Mouse (Mus musculus) hindbrain, embryonic 15.5 days (tissue): Measurements from ENCODE around the gene Shc4. TPM values are rescaled to one million over a fixed set of nuclear protein-coding genes. Genes with fewer than 3 reads are reported as not detected.

Experiments
- ATAC-seq: fragments of 200-750 bp; cut with Nextera tagmentation; 2 replicates; pipeline ENCODE4 v1.8.0; 2017; ENCODE audit warnings: low read depth, moderate number of reproducible peaks, moderate TSS enrichment; ENCODE audit not compliant: low FRiP score
- H3K27ac ChIP-seq: fragments of 300-500 bp; sonication (generic); replicated peaks from 2 replicates; pipeline ENCODE4 v1.5.1; 2015; ENCODE audit warnings: mild to moderate bottlenecking, inconsistent platforms
- H3K27me3 ChIP-seq: fragments of 300-500 bp; sonication (generic); 2 replicates; pipeline ENCODE4 v1.6.1; 2015; ENCODE audit warnings: control low read depth, inconsistent platforms
- H3K36me3 ChIP-seq: fragments of 300-500 bp; sonication (generic); 2 replicates; pipeline ENCODE4 v1.6.1; 2015; ENCODE audit warnings: control low read depth, inconsistent platforms
- H3K4me1 ChIP-seq: fragments of 300-500 bp; sonication (generic); replicated peaks from 2 replicates; pipeline ENCODE4 v1.6.1; 2015; ENCODE audit warnings: control low read depth, inconsistent platforms
- H3K4me2 ChIP-seq: fragments of 300-500 bp; sonication (generic); 2 replicates; pipeline ENCODE4 v1.6.1; 2015; ENCODE audit warnings: moderate library complexity, mild to moderate bottlenecking, inconsistent platforms
- H3K4me3 ChIP-seq: fragments of 300-500 bp; sonication (generic); 2 replicates; pipeline ENCODE4 v1.5.1; 2015; ENCODE audit warnings: mild to moderate bottlenecking, inconsistent platforms
- H3K9ac ChIP-seq: fragments of 300-500 bp; sonication (generic); 2 replicates; pipeline ENCODE4 v1.6.1; 2015; ENCODE audit warnings: inconsistent platforms
- H3K9me3 ChIP-seq: fragments of 300-500 bp; sonication (generic); 2 replicates; pipeline ENCODE4 v1.6.1; 2016; ENCODE audit warnings: control low read depth, inconsistent platforms
- whole genome bisulfite sequencing: fragments of 180-500 bp; shearing (Covaris S2); methylation state at CpG from one replicate; pipeline ENCODE4 v1.1.7; 2015; 5-methylcytosine and 5-hydroxymethylcytosine counted together
- polyA plus RNA-seq: library from polyadenylated mRNA; unstranded; fragments of >200 nt; fragmentation: Nextera tagmentation; extraction: Ambion mirVana; gene quantifications from 2 replicates; pipeline ENCODE4 v1.2.1, GENCODE M21; 2015

Shc4 gene
- polyA plus RNA-seq, 1 experiment from 2014 or later: 4.4 TPM

- Histone ChIP-seq H3K4me1 (peaks cover 10% of the 10 kb centered on the region), H3K9ac (peak overlapping the region; percentile 8; the same call in 1 of the 2 replicates), H3K4me3 (peak overlapping the region; percentile 21), H3K36me3 (no peaks in the 10 kb centered on the region), H3K4me2 (peak overlapping the region; percentile 51), H3K9me3 (no peaks in the 10 kb centered on the region), H3K27ac (0 out of 2 replicates have a peak overlapping the region, but pooled peaks have one; percentile 35), H3K27me3 (no peaks in the 10 kb centered on the region)
- peak; percentile 49 for ATAC-seq
- WGBS: 45% methylated on average over 20 of the region's 20 CpGs
Measured at GRCm38 (mm10) chr2:125660537-125661130, 63.3 kb downstream of the Shc4 start.

- H3K9me3 ChIP-seq: no peaks in the 10 kb centered on the region
- peak overlapping the region; percentile 21 for H3K4me3 ChIP-seq
- H3K27ac ChIP-seq: 0 out of 2 replicates have a peak overlapping the region, but pooled peaks have one; percentile 35
- peaks cover 10% of the 10 kb centered on the region for H3K4me1 ChIP-seq
- WGBS: 15% methylated on average over 10 of the region's 10 CpGs
- H3K36me3 ChIP-seq: no peaks in the 10 kb centered on the region
- peak overlapping the region; percentile 51 for H3K4me2 ChIP-seq
- H3K27me3 ChIP-seq: no peaks in the 10 kb centered on the region
- peak overlapping the region; percentile 8; the same call in 1 of the 2 replicates for H3K9ac ChIP-seq
- ATAC-seq: peak; percentile 84
Measured at GRCm38 (mm10) chr2:125659823-125660536, 64.0 kb downstream of the Shc4 start.

GRCm38 (mm10) chr2:125655391-125655790 lies 68.6 kb downstream of the Shc4 start:
- ATAC-seq: no peak
- no peak overlapping the region for H3K4me3 ChIP-seq
- WGBS: 91% methylated on average over 9 of the region's 9 CpGs

GRCm38 (mm10) chr2:125653286-125653685 lies 70.7 kb downstream of the Shc4 start:
- Histone ChIP-seq H3K4me1 (no peaks in the 10 kb centered on the region), H3K27me3 (no peaks in the 10 kb centered on the region), H3K9me3 (no peaks in the 10 kb centered on the region), H3K4me2 (no peak overlapping the region), H3K9ac (no peak overlapping the region), H3K4me3 (no peak overlapping the region), H3K27ac (no peak overlapping the region), H3K36me3 (no peaks in the 10 kb centered on the region)
- 93% methylated on average over 2 of the region's 2 CpGs for WGBS
- no peak for ATAC-seq

More at GRCm38 (mm10) chr2:125655391-125655790, 68.6 kb downstream of the Shc4 start:
- Histone ChIP-seq H3K4me2 (no peak overlapping the region), H3K9me3 (no peaks in the 10 kb centered on the region), H3K36me3 (no peaks in the 10 kb centered on the region), H3K4me1 (peaks cover 3% of the 10 kb centered on the region), H3K9ac (no peak overlapping the region), H3K27ac (no peak overlapping the region), H3K27me3 (no peaks in the 10 kb centered on the region)

- Histone ChIP-seq H3K27me3 (no peaks in the 10 kb centered on the region), H3K4me2 (no peak overlapping the region), H3K9me3 (no peaks in the 10 kb centered on the region), H3K36me3 (no peaks in the 10 kb centered on the region), H3K27ac (no peak overlapping the region), H3K9ac (no peak overlapping the region), H3K4me3 (no peak overlapping the region), H3K4me1 (no peaks in the 10 kb centered on the region)
- no peak for ATAC-seq
- WGBS: 56% methylated on average over 8 of the region's 8 CpGs
Measured at GRCm38 (mm10) chr2:125651563-125651962, 72.4 kb downstream of the Shc4 start.

- ATAC-seq: no peak
Measured at GRCm38 (mm10) chr2:125650742-125651352, 73.1 kb downstream of the Shc4 start.

GRCm38 (mm10) chr2:125650038-125650437 lies 73.9 kb downstream of the Shc4 start:
- no peak overlapping the region for H3K4me3 ChIP-seq
- no peaks in the 10 kb centered on the region for H3K36me3 ChIP-seq
- H3K9me3 ChIP-seq: no peaks in the 10 kb centered on the region
- H3K27ac ChIP-seq: no peak overlapping the region
- H3K4me2 ChIP-seq: no peak overlapping the region
- ATAC-seq: no peak
- H3K4me1 ChIP-seq: 0 out of 2 replicates have a peak, but pooled peaks cover under 1% of the 10 kb centered on the region
- 93% methylated on average over 5 of the region's 5 CpGs for WGBS
- no peak overlapping the region for H3K9ac ChIP-seq
- no peaks in the 10 kb centered on the region for H3K27me3 ChIP-seq

More at GRCm38 (mm10) chr2:125650742-125651352, 73.1 kb downstream of the Shc4 start:
- H3K9ac ChIP-seq: no peak overlapping the region
- no peak overlapping the region for H3K27ac ChIP-seq
- no peaks in the 10 kb centered on the region for H3K4me1 ChIP-seq
- no peaks in the 10 kb centered on the region for H3K27me3 ChIP-seq
- no peak overlapping the region for H3K4me2 ChIP-seq
- H3K4me3 ChIP-seq: no peak overlapping the region
- 93% methylated on average over 14 of the region's 14 CpGs for WGBS
- no peaks in the 10 kb centered on the region for H3K9me3 ChIP-seq
- H3K36me3 ChIP-seq: no peaks in the 10 kb centered on the region

GRCm38 (mm10) chr2:125644912-125645311 lies 79.0 kb downstream of the Shc4 start:
- H3K27me3 ChIP-seq: no peaks in the 10 kb centered on the region
- no peaks in the 10 kb centered on the region for H3K9me3 ChIP-seq
- 0 out of 2 replicates have a peak, but pooled peaks cover 2% of the 10 kb centered on the region for H3K4me1 ChIP-seq
- no peak overlapping the region for H3K27ac ChIP-seq
- no peaks in the 10 kb centered on the region for H3K36me3 ChIP-seq
- ATAC-seq: no peak
- WGBS: 60% methylated on average over 6 of the region's 6 CpGs
- H3K4me2 ChIP-seq: no peak overlapping the region
- H3K4me3 ChIP-seq: no peak overlapping the region
- H3K9ac ChIP-seq: no peak overlapping the region

- Histone ChIP-seq H3K4me2 (no peak overlapping the region), H3K36me3 (no peaks in the 10 kb centered on the region), H3K4me3 (no peak overlapping the region), H3K9me3 (no peaks in the 10 kb centered on the region), H3K4me1 (no peaks in the 10 kb centered on the region), H3K27me3 (no peaks in the 10 kb centered on the region), H3K27ac (no peak overlapping the region), H3K9ac (no peak overlapping the region)
- ATAC-seq: no peak
- WGBS: 88% methylated on average over 7 of the region's 7 CpGs
Measured at GRCm38 (mm10) chr2:125637331-125637730, 86.6 kb downstream of the Shc4 start.

GRCm38 (mm10) chr2:125630010-125630409 lies 93.9 kb downstream of the Shc4 start:
- peaks cover 7% of the 10 kb centered on the region; the same call in 1 of the 2 replicates for H3K4me1 ChIP-seq
- H3K36me3 ChIP-seq: no peaks in the 10 kb centered on the region
- WGBS: 98% methylated on average over 2 of the region's 2 CpGs
- H3K9me3 ChIP-seq: no peaks in the 10 kb centered on the region
- ATAC-seq: no peak
- H3K9ac ChIP-seq: no peak overlapping the region
- no peak overlapping the region for H3K27ac ChIP-seq
- H3K4me2 ChIP-seq: no peak overlapping the region
- no peaks in the 10 kb centered on the region for H3K27me3 ChIP-seq
- no peak overlapping the region for H3K4me3 ChIP-seq

- Histone ChIP-seq H3K27ac (no peak overlapping the region), H3K9me3 (no peaks in the 10 kb centered on the region), H3K4me1 (peaks cover 18% of the 10 kb centered on the region), H3K27me3 (no peaks in the 10 kb centered on the region), H3K4me3 (no peak overlapping the region), H3K36me3 (no peaks in the 10 kb centered on the region), H3K9ac (no peak overlapping the region), H3K4me2 (no peak overlapping the region)
- no peak for ATAC-seq
- 90% methylated on average over 6 of the region's 6 CpGs for WGBS
Measured at GRCm38 (mm10) chr2:125628487-125628886, 95.5 kb downstream of the Shc4 start.

- Histone ChIP-seq H3K4me2 (no peak overlapping the region), H3K36me3 (no peaks in the 10 kb centered on the region), H3K4me1 (peaks cover 24% of the 10 kb centered on the region), H3K27ac (no peak overlapping the region), H3K9ac (no peak overlapping the region), H3K9me3 (no peaks in the 10 kb centered on the region), H3K4me3 (no peak overlapping the region), H3K27me3 (no peaks in the 10 kb centered on the region)
- WGBS: 76% methylated on average over 4 of the region's 4 CpGs
- no peak for ATAC-seq
Measured at GRCm38 (mm10) chr2:125626536-125626935, 97.4 kb downstream of the Shc4 start.
